Mouse (Mus musculus) urinary bladder, postnatal 4 days (tissue): ENCODE measurements around the gene Cnga3.

Source experiments
- DNase-seq, 2 experiments: peaks; one replicate each; pipeline ENCODE4 v3.0.0; 2021 to 2022; ENCODE audit warnings: low spot score in 2 of 2

Gene Cnga3

GRCm38 (mm10) chr1:37214144-37214543, at the start of gene Cnga3:
TSS of gene Cnga3 (plus strand) at chr1:37214434.
- no peak for DNase-seq

DNA sequence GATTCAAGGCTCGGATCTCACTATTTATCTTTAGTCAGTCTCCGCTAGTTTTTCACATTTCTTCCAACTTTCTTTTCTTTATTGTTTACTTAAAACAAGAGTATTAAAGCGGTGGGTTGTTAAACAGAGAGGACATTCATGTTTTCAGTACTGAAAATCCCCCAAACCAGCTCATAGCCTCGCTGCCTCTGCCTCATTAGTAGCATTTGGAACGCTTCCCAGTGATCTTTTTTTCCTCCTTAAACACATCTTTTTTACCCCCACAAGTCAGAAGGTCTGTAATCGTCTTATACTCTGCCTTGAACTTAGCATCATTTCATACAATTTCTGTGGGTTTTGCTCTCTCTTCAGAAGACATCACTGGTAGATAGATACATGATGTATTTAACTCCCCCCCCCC, 48.2 kb upstream of the Cnga3 start:
- DNase-seq = no peak

DNA sequence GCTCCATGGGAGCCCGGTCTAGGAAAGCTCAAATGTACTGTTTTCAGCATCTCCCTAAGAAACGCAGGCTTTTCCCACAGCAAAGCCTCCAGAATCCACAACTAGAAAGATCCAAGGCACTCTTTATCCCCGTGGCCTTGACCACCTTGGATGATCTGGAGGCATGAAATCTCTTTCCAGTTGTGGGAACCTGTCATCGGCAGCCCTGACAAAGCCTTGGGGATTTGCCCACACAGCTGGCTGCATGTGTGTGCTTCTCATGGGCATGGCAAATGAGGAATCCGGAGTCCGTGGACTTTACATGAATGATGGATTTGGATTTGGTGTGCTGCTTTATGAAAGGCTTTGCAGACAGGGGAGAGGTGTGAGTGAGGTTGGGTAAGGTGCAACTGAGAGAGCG, 46.3 kb upstream of the Cnga3 start:
- no peak for DNase-seq

GRCm38 (mm10) chr1:37177874-37178273, 36.4 kb upstream of the Cnga3 start:
- DNase-seq = no peak

DNA sequence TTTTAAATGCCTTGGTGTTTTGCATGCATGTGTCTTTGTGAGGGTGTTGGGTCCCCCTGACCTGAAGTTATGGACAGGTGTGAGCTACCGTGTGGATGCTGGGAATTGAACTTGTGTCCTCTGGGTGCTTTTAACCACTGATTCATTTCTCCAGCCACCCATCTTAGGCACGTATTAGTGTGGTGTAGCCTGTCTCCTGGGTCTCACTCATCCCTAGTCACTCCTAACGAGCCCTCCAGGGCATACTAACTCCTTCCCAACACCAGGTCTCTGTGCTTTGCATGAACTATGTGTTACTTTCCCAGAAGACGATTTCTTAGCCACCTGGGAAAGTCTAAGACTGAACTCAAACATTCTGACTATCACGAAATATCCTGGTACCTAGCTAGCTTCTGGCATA, 34.4 kb upstream of the Cnga3 start:
- no peak for DNase-seq

GRCm38 (mm10) chr1:37187050-37187449, 27.2 kb upstream of the Cnga3 start:
- no peak for DNase-seq

GRCm38 (mm10) chr1:37194607-37195006, 19.6 kb upstream of the Cnga3 start:
- no peak for DNase-seq

DNA sequence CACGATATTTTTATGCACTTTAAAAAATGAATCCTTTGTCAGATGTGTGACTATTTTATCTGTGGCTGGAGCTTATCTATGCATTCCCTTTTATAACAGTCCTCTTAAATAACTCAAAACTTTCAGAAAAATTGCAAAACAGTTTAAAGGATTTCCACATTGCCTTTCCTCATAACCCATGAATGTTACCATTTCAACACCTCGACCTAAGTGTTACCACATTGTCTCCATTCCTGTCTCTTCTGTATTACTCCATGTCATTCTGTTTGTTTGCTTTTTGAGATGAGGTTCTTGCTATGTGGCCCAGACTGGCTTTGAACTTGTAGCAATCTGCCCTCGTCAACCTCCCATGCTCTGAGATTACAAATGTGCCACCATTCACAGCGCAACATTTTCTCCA, 12.8 kb upstream of the Cnga3 start:
- DNase-seq = no peak

GRCm38 (mm10) chr1:37207743-37208142, 6.5 kb upstream of the Cnga3 start:
- no peak for DNase-seq

- no peak for DNase-seq
Observed at GRCm38 (mm10) chr1:37212375-37212774, 1.9 kb upstream of the Cnga3 start.

- peak; percentile 38 to 77 for DNase-seq
Observed at GRCm38 (mm10) chr1:37218386-37218785, 4.2 kb downstream of the Cnga3 start.

- DNase-seq = no peak
Observed at GRCm38 (mm10) chr1:37219593-37219992, 5.4 kb downstream of the Cnga3 start.

DNA sequence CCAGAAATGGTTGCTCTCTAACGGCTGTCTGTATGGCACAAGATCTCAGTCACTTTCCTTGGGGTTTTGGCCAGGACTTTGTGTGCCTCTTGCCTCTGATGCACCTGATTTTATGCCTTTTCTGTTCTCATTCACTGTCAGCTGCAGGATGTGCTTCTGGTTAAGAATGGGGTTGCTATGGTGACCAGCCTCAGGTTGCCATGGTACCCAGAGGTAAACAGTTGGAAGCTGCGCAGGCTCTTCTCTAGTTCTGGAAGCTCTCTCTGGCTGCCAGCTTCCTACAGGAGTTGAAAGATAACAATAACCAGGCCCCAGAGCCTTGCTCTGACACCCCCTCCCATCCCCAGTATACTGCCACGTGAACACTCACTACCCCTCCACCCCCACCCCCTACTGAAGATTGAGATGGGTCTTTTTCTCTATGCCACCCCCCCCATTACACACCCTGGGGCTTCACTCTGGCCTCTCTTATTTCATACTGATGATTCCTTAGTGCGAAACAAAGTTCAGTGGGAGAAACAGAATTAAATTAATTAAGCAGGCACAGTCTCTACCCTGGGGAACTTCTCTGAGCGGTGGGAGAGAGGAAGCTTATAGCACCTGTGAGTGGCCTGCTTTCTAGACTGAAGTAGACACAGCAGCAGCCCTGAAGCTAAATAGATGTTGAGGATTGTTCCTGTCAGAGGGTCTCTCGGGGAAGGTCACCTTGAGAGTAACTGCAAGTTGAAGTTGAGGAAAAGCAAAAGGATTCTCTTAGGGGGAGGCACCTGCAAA, 6.1 kb downstream of the Cnga3 start:
- DNase-seq = no peak

GRCm38 (mm10) chr1:37222002-37222401, 7.8 kb downstream of the Cnga3 start:
- DNase-seq = no peak

DNA sequence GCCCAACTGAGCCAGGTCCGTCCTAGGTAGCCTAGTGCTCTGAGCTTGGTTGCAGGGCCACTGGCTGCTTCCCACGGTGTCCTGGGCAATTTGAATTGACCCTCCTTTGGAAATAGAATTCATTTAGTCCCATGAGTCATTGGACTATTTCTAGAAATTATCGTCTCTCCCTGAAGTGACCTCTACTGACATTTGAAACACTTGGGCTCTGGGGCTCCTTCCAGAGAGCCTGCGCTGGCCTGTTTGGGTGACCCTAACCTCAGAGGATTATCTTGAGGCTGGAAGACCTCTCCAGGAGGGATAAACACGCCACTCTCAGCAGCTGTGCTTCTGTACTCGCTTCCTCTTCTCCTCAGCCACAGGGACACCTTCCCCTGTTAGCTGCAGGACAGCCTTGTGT, 16.2 kb downstream of the Cnga3 start:
- DNase-seq = no peak

DNA sequence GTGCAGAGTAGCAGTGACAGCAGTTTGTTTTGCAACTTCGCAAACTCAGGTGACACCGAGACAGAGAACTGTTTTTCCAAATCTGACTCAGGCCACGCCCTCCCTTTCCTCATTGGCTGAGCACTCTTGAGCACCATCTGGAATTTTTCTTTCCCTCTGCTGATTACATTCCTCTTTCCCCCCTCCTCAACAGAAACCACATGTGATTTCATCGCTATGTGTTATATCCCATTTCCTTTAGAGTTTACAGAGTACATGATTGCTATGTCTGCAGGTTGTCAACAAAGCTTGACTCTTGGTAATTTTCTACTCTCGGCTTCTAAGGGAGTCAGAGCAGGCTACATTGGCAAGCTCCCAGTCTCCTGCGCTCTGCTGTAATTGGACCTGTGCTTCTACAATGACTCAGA, 17.1 kb downstream of the Cnga3 start:
- no peak for DNase-seq

GRCm38 (mm10) chr1:37239045-37239635, 24.9 kb downstream of the Cnga3 start:
- no peak for DNase-seq

DNA sequence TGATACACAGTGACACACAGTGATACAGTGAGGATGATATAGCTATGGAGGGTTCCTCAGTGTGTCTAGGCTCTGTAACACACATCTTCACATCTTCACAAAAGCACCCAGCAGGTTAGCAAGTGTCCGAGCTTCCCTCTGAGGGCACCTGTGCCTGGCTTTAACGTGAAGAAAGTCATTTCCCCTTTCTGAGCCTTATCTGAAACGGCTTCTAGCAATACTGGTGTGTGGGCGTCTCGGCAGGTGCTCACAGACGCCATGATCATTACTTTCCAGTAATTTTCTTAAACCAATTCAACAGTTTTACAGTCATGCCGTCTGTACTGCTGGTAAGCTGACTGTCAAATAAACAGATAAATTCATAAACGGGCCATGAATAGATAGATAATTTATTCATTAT, 28.0 kb downstream of the Cnga3 start:
- DNase-seq = no peak

DNA sequence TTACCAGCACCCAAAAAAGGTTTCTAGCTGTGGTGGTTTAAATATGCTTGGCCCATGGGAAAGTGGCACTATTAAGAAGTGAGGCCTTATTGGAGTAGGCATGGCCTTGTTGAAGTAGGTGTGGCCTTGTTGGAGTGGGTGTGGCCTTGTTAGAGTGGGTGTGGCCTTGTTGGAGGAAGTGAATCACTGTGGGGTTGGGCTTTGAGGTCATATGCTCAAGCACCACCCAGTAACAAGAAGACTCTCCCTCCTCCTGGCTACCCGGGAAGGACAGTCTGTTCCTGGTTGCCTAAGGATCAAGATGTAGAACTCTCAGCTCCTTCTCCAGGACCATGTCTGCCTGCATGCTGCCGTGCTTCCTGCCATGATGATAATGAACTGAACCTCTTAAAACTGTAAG, 32.2 kb downstream of the Cnga3 start:
- DNase-seq = no peak

GRCm38 (mm10) chr1:37248406-37248805, 34.2 kb downstream of the Cnga3 start:
- no peak for DNase-seq

GRCm38 (mm10) chr1:37250643-37251310, 36.5 kb downstream of the Cnga3 start:
- peak; percentile 57 to 85 for DNase-seq

DNA sequence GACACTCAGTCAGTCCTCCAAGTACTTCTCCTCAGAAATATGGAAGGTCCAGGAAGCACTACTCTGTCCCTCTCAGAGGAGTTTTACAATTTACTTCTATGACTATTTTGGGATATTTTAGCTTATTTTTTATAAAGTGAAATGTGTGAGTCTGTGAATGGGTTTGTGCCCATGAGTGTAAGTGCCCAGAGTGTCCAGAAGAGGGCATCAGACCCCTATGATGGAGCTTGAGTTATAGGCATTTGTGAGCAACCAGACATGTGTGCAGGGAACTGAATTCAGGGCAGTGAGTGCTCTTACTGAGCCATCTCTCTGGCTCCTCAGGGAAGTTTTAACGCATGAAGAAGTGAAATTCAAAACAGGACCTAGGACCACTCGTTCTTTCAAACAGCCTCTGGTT, 44.2 kb downstream of the Cnga3 start:
- DNase-seq = no peak

DNA sequence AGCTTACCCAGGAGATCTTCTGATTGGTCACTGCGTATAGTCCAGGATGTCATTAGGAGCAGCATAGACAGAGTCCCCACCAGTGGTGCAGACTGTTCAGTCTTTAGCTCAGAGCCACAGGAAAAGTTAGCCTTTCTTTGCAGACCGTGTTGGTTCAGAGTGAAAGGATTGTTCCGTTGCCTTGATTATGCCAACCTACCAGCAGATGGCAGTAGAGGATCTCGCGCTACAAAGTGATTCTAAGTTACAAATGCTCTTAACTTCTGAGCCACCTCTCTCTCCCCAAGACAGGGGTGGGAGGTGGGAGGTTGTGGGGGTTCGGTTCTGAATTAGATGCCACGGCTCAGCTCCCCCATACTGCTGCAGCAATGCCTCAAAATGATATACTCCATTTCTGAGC, 58.2 kb downstream of the Cnga3 start:
- DNase-seq = no peak
